Mouse (Mus musculus) midbrain, embryonic 12.5 days (tissue): Measurements from ENCODE around the gene Vmn1r214. TPM values are rescaled to one million over a fixed set of nuclear protein-coding genes. Genes with fewer than 3 reads are reported as not detected.

Experiments used
- polyA plus RNA-seq: library from polyadenylated mRNA; unstranded; fragments of >200 nt; fragmentation: Nextera tagmentation; extraction: Ambion mirVana; gene quantifications from 2 replicates; pipeline ENCODE4 v1.2.1, GENCODE M21; 2016

The Vmn1r214 gene
- polyA plus RNA-seq, 1 experiment from 2014 or later: not detected

Other genes with a start within 250 kb of the Vmn1r214 start
- not detected in 2 replicates for gene Vmn1r209, start 220.7 kb upstream of the Vmn1r214 start, polyA plus RNA-seq
- not detected in 2 replicates for gene Vmn1r210, start 199.1 kb upstream of the Vmn1r214 start, polyA plus RNA-seq
- not detected in 2 replicates for gene Vmn1r211, start 172.9 kb upstream of the Vmn1r214 start, polyA plus RNA-seq
- not detected in 2 replicates for gene Vmn1r212, start 146.2 kb upstream of the Vmn1r214 start, polyA plus RNA-seq
- not detected in 2 replicates for gene Vmn1r213, start 22.8 kb upstream of the Vmn1r214 start, polyA plus RNA-seq
- not detected in 2 replicates for gene Vmn1r215, start 37.6 kb downstream of the Vmn1r214 start, polyA plus RNA-seq
- gene Vmn1r217, start 87.8 kb downstream of the Vmn1r214 start, polyA plus RNA-seq: not detected in 2 replicates
- gene Vmn1r218, start 102.7 kb downstream of the Vmn1r214 start, polyA plus RNA-seq: not detected in 2 replicates
- not detected in 2 replicates for gene Vmn1r219, start 128.9 kb downstream of the Vmn1r214 start, polyA plus RNA-seq
- gene Vmn1r220, start 157.6 kb downstream of the Vmn1r214 start, polyA plus RNA-seq: not detected in 2 replicates
- gene Vmn1r221, start 183.7 kb downstream of the Vmn1r214 start, polyA plus RNA-seq: not detected in 2 replicates
- gene Vmn1r222, start 205.5 kb downstream of the Vmn1r214 start, polyA plus RNA-seq: not detected in 2 replicates
- not detected in 2 replicates for gene Vmn1r223, start 216.7 kb downstream of the Vmn1r214 start, polyA plus RNA-seq